Mouse (Mus musculus) T-helper 17 cell (primary cell): ENCODE data around the gene Il34.

Source experiments
- in situ Hi-C, 2 experiments: fragments of 300-600 bp; cut with MboI, MseI; formaldehyde crosslinking; loops; 1 replicate in 1 of 2; 2 replicates in 1 of 2; pipeline ENCODE4 v1.15.1; 2025; ENCODE audit warnings: high pct_unique_total_duplicates in 2 of 2

Gene Il34

DNA sequence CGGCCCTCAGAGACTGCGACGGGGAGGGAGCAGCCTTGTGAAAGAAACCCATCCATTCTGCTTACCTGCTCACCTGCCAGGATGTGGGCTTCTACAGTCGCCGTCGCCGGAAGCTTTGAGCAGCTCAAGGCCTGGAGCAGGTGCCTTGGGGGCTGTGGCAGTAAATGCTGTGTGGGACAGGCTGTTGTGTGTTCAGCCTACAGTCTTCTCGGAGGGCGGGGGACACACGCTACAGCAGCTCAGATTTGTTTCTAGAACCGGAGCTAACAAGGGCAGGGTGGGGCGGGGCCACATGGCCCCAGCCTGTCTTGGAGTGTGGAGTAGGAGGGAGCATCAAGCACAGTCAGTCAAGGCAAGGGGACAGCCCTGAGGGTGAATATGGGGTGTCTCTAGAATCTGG is at the start of gene Il34:
TSS of gene Il34 (minus strand) at position 256 of the 400 bp plus-strand sequence.
- in situ Hi-C loops = no loop called here

GRCm38 (mm10) chr8:110851186-110851585 is 45.5 kb upstream of the Il34 start:
- in situ Hi-C loops = no loop called here

DNA sequence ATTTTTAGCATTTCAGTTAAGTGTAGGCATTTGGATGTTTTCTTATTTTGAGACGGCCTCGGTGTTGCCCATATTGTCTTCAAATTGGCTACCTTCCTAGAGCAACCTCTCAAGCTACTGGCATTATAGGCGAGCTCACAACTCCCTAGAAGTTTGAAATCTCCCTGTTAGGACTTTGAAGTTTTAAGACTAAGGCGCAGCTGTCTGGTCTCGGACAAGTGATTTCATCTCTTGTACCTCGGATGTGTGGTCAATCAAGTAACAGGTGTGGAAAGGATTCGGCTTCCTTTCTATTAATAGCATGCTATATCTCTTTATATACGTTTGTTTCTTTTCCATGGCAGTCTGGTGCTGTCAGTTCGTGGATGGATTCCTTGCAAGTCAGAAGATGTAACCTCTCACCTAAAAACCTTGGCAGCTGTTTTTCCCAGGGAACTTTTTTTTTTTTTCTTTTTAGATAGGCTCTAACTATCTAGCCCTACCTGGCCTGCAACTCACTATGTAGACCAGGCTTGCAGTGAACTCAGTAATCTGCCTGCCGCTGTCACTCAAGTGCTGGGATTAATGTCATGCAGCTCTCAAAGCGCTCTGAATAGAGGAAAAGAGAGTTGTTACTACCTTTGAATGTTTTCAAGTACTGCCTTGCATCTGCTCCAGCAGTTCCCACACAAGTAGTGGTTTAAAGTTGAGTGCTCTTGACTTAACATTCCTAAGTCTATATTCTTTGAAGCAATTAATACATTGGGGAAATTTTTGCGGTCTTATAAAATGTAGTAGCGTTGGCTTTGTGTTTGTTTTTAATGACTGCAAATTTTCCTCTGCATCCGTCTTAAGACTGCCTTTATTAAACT is 42.1 kb upstream of the Il34 start:
- in situ Hi-C loops = no loop called here

- in situ Hi-C loops = no loop called here
Observed at GRCm38 (mm10) chr8:110847171-110847549, 41.4 kb upstream of the Il34 start.

DNA sequence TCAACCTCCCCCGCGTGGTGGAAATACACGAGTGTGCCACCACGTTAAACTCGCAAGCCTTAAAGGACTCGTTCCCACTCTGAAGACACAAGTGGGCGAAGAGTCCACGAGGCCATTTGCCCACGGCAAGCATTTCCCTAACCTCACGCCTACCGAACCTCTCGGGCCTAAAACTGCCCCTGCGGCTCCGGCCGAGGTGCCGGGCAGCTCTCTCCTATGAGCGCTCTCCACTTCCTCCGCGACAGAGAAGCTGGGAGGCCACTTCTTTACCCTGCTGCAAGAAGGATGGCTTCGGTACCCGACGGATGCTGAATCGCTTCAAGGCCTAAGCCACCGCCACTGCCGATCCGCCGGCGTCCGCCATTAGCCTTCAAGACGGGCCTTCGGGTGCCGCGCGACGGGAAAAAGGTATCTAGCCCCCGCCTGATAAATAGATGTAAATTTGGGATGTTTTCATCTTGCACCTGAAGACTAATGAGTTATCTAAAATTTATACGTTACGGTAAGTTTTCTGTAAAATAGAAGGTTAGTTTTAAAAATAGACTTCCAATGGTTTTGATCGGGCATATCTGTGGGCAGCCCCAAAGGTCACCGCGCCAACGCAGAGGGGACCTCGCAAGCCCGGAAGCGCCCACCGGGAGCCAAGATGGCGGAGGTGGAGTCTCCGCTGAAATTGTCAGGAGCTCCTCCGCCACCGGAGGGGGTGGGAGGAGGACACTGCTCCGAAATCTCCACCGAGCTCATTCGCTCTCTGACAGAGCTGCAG is 40.9 kb upstream of the Il34 start, which contains the start of the genes Cog4 and Sf3b3:
TSS of gene Cog4 (plus strand) at position 196 of the 766 bp plus-strand sequence.
TSS of gene Sf3b3 (minus strand) at position 383 of the 766 bp plus-strand sequence.
- in situ Hi-C loops = no loop called here

- in situ Hi-C loops = no loop called here
Observed at GRCm38 (mm10) chr8:110845821-110846404, 40.2 kb upstream of the Il34 start.

DNA sequence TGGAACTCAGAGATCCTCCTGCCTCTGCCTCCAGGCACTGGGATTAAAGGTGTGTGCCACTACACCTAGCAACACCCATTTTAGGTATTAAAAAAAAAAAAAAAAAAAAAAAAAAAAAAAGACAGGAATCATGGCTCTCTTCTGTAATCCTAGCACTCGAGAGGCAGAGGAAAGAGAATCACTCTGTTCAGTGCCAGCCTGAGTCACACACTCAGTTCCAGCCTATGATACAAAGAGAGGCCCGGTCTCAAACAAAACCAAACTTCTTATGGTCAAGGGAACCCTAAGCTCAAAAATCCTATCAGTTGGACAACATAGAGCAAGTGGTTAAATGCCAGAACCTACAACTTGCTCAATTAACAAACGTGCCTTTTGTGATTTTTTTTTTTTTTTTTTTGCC is 39.2 kb upstream of the Il34 start:
- in situ Hi-C loops = loop anchor here in 1 of 2 experiments (5.0 kb wide), 1 partner anchor 142 kb away; no protein-coding TSS in a partner anchor

DNA sequence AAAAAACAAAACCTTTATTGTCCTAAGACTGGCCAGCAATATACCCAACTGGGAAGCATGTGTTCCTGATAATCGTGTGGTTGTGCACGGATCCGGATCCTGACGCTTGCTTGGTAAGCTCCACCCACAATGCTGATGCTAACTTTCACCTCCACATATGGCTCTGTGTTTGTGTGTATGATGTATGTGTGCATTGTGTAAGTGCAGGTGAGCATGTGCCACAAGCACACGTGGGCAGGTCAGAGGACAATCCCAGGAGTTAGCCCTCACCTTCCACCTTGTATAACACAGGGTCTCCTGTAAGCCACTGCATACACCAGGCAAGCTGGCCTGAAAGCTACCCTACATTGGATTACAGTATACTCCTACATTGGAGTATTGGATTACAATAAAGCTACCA is 37.5 kb upstream of the Il34 start:
- in situ Hi-C loops = loop anchor here in 1 of 2 experiments (5.0 kb wide), 1 partner anchor 144 kb away; no protein-coding TSS in a partner anchor

- in situ Hi-C loops = loop anchor here in 1 of 2 experiments (5.0 kb wide), 1 partner anchor 145 kb away; no protein-coding TSS in a partner anchor
Observed at GRCm38 (mm10) chr8:110842012-110842574, 36.4 kb upstream of the Il34 start.

GRCm38 (mm10) chr8:110831956-110832355 is 26.2 kb upstream of the Il34 start:
- in situ Hi-C loops = no loop called here

GRCm38 (mm10) chr8:110828511-110828910 is 22.8 kb upstream of the Il34 start:
- in situ Hi-C loops = loop anchor here in 1 of 2 experiments (10.0 kb wide), 1 partner anchor 1054 kb away; the partner anchor contains the start of gene Ap1g1

- in situ Hi-C loops = loop anchor here in 1 of 2 experiments (10.0 kb wide), 1 partner anchor 1050 kb away; the partner anchor contains the start of gene Ap1g1
Observed at GRCm38 (mm10) chr8:110824861-110825260, 19.1 kb upstream of the Il34 start.

DNA sequence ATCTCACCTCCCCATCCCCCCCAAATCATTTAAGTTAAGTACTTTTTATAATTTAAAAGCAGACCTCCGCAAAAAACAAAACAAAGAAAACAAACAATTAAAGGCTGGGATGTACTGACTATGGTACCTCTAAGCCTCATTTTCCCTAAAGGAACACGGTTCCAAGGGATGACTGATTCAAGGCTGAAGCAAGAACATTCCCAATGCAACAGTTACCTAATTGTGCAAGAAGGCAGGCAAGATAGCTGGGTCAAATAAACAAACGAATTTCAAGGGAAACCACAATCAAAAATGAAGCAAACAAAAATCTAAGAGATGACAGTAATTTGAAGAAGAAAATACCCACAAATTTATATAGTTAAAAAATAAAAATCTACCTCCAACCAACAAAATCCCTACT is 16.2 kb upstream of the Il34 start:
- in situ Hi-C loops = loop anchor here in 1 of 2 experiments (10.0 kb wide), 1 partner anchor 1047 kb away; the partner anchor contains the start of gene Ap1g1

DNA sequence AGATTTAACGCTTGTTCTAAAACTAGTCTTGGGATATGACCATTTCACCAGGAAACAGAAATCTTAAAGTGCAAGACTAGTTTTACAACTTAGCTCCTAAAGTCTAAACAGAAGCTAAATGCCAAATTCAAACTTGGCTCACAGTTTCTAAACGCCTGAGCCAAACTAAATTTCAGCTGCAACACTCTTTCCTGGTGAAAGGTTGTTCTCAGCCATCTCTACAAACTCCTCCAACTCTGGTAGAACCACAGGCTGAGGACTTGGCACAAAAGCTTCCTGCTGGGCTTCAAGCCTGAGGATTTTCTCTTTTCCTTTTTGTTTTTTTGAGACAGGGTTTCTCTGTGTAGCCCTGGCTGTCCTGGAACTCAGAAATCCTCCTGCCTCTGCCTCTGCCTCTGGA is 14.5 kb upstream of the Il34 start:
- in situ Hi-C loops = loop anchor here in 1 of 2 experiments (10.0 kb wide), 1 partner anchor 1045 kb away; the partner anchor contains the start of gene Ap1g1

DNA sequence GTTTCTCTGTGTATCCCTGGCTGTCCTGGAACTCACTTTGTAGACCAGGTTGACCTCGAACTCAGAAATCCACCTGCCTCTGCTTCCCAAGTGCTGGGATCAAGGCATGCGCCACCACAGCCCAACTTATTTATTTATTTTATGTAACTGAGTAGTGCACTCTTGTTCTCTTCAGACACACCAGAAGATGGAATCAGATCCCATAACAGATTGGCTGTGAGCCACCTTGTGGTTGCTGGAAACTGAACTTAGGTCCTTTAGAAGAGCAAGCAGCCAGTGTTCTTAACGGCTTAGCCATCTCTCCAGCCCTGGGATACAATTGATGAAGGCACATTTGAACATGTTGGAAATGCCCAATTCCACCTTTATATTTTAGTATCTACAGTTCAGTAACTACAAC is 12.9 kb upstream of the Il34 start:
- in situ Hi-C loops = loop anchor here (5.0 to 10.0 kb wide), 3 partner anchors 229 to 466 kb away; no protein-coding TSS in a partner anchor

GRCm38 (mm10) chr8:110816990-110817389 is 11.3 kb upstream of the Il34 start:
- in situ Hi-C loops = loop anchor here (5.0 to 10.0 kb wide), 3 partner anchors 230 to 468 kb away; no protein-coding TSS in a partner anchor

GRCm38 (mm10) chr8:110815308-110815707 is 9.6 kb upstream of the Il34 start:
- in situ Hi-C loops = loop anchor here (5.0 to 10.0 kb wide), 3 partner anchors 232 to 469 kb away; no protein-coding TSS in a partner anchor

GRCm38 (mm10) chr8:110813081-110813812 is 7.5 kb upstream of the Il34 start:
- in situ Hi-C loops = loop anchor here in 1 of 2 experiments (10.0 kb wide), 1 partner anchor 472 kb away; no protein-coding TSS in a partner anchor

- in situ Hi-C loops = loop anchor here in 1 of 2 experiments (10.0 kb wide), 1 partner anchor 472 kb away; no protein-coding TSS in a partner anchor
Observed at GRCm38 (mm10) chr8:110812349-110813080, 6.8 kb upstream of the Il34 start.
